Mouse (Mus musculus) megakaryocyte, embryonic 14.5 days (primary cell): Measurements from ENCODE around the gene Tram2.

Source experiments
- FLI1 ChIP-seq: IDR thresholded peaks from 2 replicates; pipeline ENCODE4 v1.6.1; 2012; ENCODE audit warnings: low read length, inconsistent platforms, mixed read lengths
- GATA1 ChIP-seq: IDR thresholded peaks from 3 replicates; pipeline ENCODE4 v1.6.1; 2012; ENCODE audit warnings: mixed read lengths, low read length, inconsistent platforms, borderline replicate concordance

DNA sequence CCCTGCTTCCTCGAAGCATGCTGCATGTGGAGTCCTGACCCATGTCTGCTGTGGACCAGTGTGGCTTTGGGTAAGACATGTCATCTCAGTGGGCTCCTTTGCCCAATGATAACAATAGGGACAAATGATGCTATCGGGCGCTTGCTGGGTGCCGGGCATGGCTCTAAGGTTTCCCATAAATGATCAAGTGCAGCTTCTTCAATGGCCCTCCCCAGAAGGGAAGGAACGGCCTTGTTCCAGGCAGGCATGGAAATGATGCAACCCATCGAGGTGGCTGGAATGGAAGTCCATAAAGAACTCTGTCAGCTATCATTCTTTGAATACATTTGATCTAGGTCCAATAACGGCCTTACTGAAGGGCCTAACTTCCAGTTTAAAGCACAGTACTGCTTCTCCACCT is 36.6 kb downstream of the Tram2 start:
- no peak for TF ChIP-seq GATA1
- TF ChIP-seq FLI1, result no peak
